Mouse (Mus musculus): ENCODE measurements around the gene Slc7a10.
"Not testable (repeated sequence)": the region's sequence is repeated elsewhere in the genome, so short reads cannot be mapped to it uniquely, and the experiment has no call there.

The Slc7a10 gene

DNA sequence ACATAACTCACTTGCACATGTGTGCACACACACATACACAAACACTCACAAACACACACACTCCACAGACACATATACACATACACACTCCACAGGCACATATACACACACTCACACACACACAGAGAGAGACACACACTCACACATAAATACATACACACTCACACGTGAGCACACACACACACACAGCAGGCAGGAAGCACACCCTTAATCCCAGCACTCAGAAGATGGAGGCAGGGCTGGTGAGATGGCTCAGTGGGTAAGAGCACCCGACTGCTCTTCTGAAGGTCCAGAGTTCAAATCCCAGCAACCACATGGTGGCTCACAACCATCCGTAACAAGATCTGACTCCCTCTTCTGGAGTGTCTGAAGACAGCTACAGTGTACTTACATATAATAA lies 51.8 kb downstream of the Slc7a10 start:
- DNase-seq (ENCODE audit: low read depth, low spot score): not testable (repeated sequence)
